Comparison of ENCODE assay signal across 14 mouse cellular contexts in the genomic region with DNA sequence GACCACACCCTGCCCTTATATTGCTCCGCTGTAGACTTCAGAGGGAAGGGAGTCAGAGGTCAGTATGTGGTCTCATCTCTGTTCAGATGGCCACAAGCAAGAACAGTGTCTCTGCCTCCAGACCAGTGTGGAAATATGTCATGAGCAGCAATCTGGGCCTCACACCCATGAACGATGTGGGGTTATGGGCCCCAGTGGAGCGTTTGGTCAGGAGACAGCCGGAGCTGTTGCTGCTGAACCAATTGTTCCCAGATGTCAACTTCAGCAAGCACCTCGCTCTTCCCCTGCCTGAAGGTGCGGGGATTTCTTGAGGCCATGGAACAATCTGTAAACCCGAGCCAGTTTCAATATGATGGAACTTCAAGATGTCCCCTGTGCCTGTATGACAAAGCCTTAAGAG.
"Had no signal": no experiment of that assay in that cellular context is flagged by ENCODE, and none has a peak within 500 bp of the region (broad histone marks: within the 10 kb centered on the region; RNA-seq: fewer than 3 reads in every experiment).

No protein-coding gene starts in this region.

- DNase-seq: kidney, postnatal 25 days; layer of hippocampus, adult 9-11 months; liver, embryonic 13.5 days; lung, adult 2 months; lung, postnatal 14 days; lung, postnatal 4 days; midbrain, embryonic 14.5 days; thymus, adult 2 months; thymus, postnatal 14 days; thymus, postnatal 4 days had no signal

- H3K4me2 ChIP-seq: liver, embryonic 13.5 days; midbrain, embryonic 11.5 days had no signal

- H3K9ac ChIP-seq: liver, embryonic 13.5 days had no signal

- H3K4me3 ChIP-seq: layer of hippocampus, adult 2 months; liver, embryonic 13.5 days had no signal

- H3K36me3 ChIP-seq: liver, embryonic 13.5 days had no signal

- H3K27ac ChIP-seq: kidney, postnatal 0 days; layer of hippocampus, adult 2 months; liver, embryonic 13.5 days; stomach, postnatal 0 days had no signal

- H3K9me3 ChIP-seq: liver, embryonic 13.5 days had no signal

- H3K27me3 ChIP-seq: liver, embryonic 13.5 days had no signal
